Mouse (Mus musculus) cerebellum, adult 8-10 months (tissue): ENCODE measurements around the gene Flii.

ENCODE experiments used
- DNase-seq: peaks from one replicate; pipeline ENCODE4 v3.0.0; 2022

The Flii gene

GRCm38 (mm10) chr11:60712639-60713255, 14.3 kb downstream of the Flii start:
- DNase-seq, result no peak

GRCm38 (mm10) chr11:60712040-60712439, 15.0 kb downstream of the Flii start:
- DNase-seq, result no peak

- no peak for DNase-seq
Observed at GRCm38 (mm10) chr11:60711218-60711617, 15.8 kb downstream of the Flii start.

GRCm38 (mm10) chr11:60709481-60710465, 17.3 kb downstream of the Flii start:
- DNase-seq, result peak; percentile 3

GRCm38 (mm10) chr11:60708631-60709030, 18.4 kb downstream of the Flii start:
- DNase-seq, result peak; percentile 2

GRCm38 (mm10) chr11:60707672-60708071, 19.4 kb downstream of the Flii start:
- peak; percentile 20 for DNase-seq

- DNase-seq, result peak; percentile 8
Observed at GRCm38 (mm10) chr11:60706696-60707480, 20.2 kb downstream of the Flii start.

- DNase-seq, result peak; percentile 4
Observed at GRCm38 (mm10) chr11:60706076-60706475, 21.0 kb downstream of the Flii start.

GRCm38 (mm10) chr11:60705255-60705654, 21.8 kb downstream of the Flii start:
- no peak for DNase-seq

- DNase-seq, result peak; percentile 12
Observed at GRCm38 (mm10) chr11:60704023-60704880, 22.8 kb downstream of the Flii start.

- DNase-seq, result peak; percentile 61
Observed at GRCm38 (mm10) chr11:60703131-60703530, 23.9 kb downstream of the Flii start.

- peak; percentile 24 for DNase-seq
Observed at GRCm38 (mm10) chr11:60701611-60702010, 25.5 kb downstream of the Flii start.

GRCm38 (mm10) chr11:60700320-60701185, 26.5 kb downstream of the Flii start:
- peak; percentile 22 for DNase-seq

GRCm38 (mm10) chr11:60699524-60700075, 27.5 kb downstream of the Flii start, which contains the start of gene Llgl1:
Llgl1 (plus strand) TSS chr11:60699723.
- peak; percentile 84 for DNase-seq

- peak; percentile 41 for DNase-seq
Observed at GRCm38 (mm10) chr11:60698806-60699523, 28.1 kb downstream of the Flii start.

- peak; percentile 9 for DNase-seq
Observed at GRCm38 (mm10) chr11:60697561-60697960, 29.5 kb downstream of the Flii start.

- no peak for DNase-seq
Observed at GRCm38 (mm10) chr11:60696165-60696564, 30.9 kb downstream of the Flii start.
